In the genomic region with DNA sequence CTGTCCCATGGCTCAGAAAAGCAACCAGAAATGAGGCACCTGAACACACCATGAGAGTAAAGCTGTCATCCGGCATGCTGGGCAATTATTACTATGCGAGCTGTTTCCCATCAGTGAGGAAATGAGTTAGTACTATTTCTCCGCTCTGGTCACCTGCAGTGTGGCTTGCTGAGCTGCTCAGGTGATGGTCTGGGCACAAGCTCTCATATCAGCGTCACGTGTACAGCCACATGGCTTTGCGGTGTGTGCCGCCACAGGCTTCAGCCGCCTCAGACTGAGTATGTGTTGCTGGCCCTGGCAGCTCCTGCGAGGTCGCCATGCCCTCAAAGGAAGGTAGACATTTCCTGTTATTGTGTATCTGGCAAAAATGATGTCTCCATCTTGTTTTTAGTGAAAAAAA, we compare ENCODE assay signal across 14 mouse cellular contexts. TPM values are rescaled to one million over a fixed set of nuclear protein-coding genes. Genes with fewer than 3 reads are reported as not detected.
DNase-seq lines count a peak whose midpoint lies in the region; ATAC-seq lines count a peak whose summit lies in the region.
"Had no signal": no experiment of that assay in that cellular context is flagged by ENCODE, and none has a peak within 500 bp of the region (broad histone marks: within the 10 kb centered on the region; RNA-seq: fewer than 3 reads in every experiment).

No protein-coding gene starts in this region.

- no peak overlapping the region for H3K27ac ChIP-seq in heart, embryonic 10.5 days
- H3K27ac ChIP-seq: heart, embryonic 13.5 days had no signal

- no peak overlapping the region for H3K4me3 ChIP-seq in heart, embryonic 10.5 days
- H3K4me3 ChIP-seq: heart, embryonic 13.5 days; midbrain, embryonic 15.5 days had no signal

- 87% methylated on average over 10 of the region's 10 CpGs for WGBS in heart, embryonic 10.5 days

- H3K36me3 ChIP-seq in heart, embryonic 10.5 days = no peaks in the 10 kb centered on the region
- H3K36me3 ChIP-seq: heart, embryonic 13.5 days; midbrain, embryonic 15.5 days had no signal

- H3K27me3 ChIP-seq in heart, embryonic 10.5 days (ENCODE audit: insufficient read depth, poor library complexity, severe bottlenecking) = no peaks in the 10 kb centered on the region
- H3K27me3 ChIP-seq: heart, embryonic 13.5 days; midbrain, embryonic 15.5 days had no signal

- H3K9me3 ChIP-seq in heart, embryonic 10.5 days = no peaks in the 10 kb centered on the region
- H3K9me3 ChIP-seq: heart, embryonic 13.5 days; midbrain, embryonic 15.5 days had no signal

- peaks cover 5% of the 10 kb centered on the region; the same call in 1 of the 2 replicates for H3K4me1 ChIP-seq in heart, embryonic 10.5 days

- DNase-seq in heart, embryonic 10.5 days (ENCODE audit: low spot score) = peak; percentile 58
- DNase-seq in heart, adult 18-20 months = no peak
- peak; percentile 39 for DNase-seq in left cerebral cortex, postnatal 4 days
- no peak for DNase-seq in left cerebral cortex, postnatal 10 days (ENCODE audit: extremely low spot score in 1 of 2, low spot score in 2 of 2)
- DNase-seq in cerebellum, adult 11-12 months = peak; percentile 93
- peak; percentile 85 to 87 for DNase-seq in cerebellum, postnatal 36 days
- DNase-seq: embryo, embryonic 11 days; kidney, postnatal 4 days; thymus, postnatal 14 days had no signal

- intact Hi-C loops in left cerebral cortex, postnatal 4 days (cut with DNase I) = no loop called here
- intact Hi-C loops in left cerebral cortex, postnatal 10 days (cut with DNase I) = no loop called here

- no peak for ATAC-seq in inflammation-experienced regulatory T-cells, adult 6 months
- ATAC-seq: lung, postnatal 0 days had no signal

RNA-seq across cellular contexts. Expression of a gene that starts 35.5 kb away (rescaled TPM):
- 1.7 and 4.3 TPM in 2 replicates for polyA plus RNA-seq in heart, embryonic 10.5 days (2016; fragmentation: Nextera tagmentation; extraction: Ambion mirVana)
- total RNA-seq in heart, adult 18-20 months (2021) = under 1 TPM; 0.51 to 0.99 TPM
- total RNA-seq in left cerebral cortex, postnatal 4 days (2021) = 100 to 1,000 TPM; 441 to 484 TPM
- 100 to 1,000 TPM; 531 to 546 TPM for total RNA-seq in left cerebral cortex, postnatal 10 days (2021)
- 1 to 10 TPM; 2.5 to 3.1 (median 2.6) TPM for polyA plus RNA-seq in inflammation-experienced regulatory T-cells, adult 6 months (2017; shearing (Covaris generic))
- polyA plus RNA-seq: liver, adult 2 months had no signal

Comparison
In these comparisons a context has a peak if more than half of its experiments do, and no peak if none do; other contexts are left out.
1. DNase-seq: peak in heart, embryonic 10.5 days (single experiment), left cerebral cortex, postnatal 4 days (single experiment), cerebellum, adult 11-12 months (single experiment) and cerebellum, postnatal 36 days (2 of 2); none in heart, adult 18-20 months (0 of 2) and left cerebral cortex, postnatal 10 days (0 of 2).
2. RNA of a gene that starts 35.5 kb away (total RNA-seq): 531 to 546 TPM in left cerebral cortex, postnatal 10 days and 441 to 484 TPM in left cerebral cortex, postnatal 4 days; 0.51 to 0.99 TPM in heart, adult 18-20 months; every median in the first group is over 100 times any median in the second.